Mouse (Mus musculus) monocyte, adult 59 days (primary cell): ENCODE data around the gene Kirrel3. TPM values are rescaled to one million over a fixed set of nuclear protein-coding genes. Genes with fewer than 3 reads are reported as not detected.

Experiments
- total RNA-seq, 2 experiments: library from RNA; stranded (reverse); gene quantifications; one replicate each; pipeline ENCODE4 v1.2.4; 2023

The Kirrel3 gene
- total RNA-seq = not detected

DNA sequence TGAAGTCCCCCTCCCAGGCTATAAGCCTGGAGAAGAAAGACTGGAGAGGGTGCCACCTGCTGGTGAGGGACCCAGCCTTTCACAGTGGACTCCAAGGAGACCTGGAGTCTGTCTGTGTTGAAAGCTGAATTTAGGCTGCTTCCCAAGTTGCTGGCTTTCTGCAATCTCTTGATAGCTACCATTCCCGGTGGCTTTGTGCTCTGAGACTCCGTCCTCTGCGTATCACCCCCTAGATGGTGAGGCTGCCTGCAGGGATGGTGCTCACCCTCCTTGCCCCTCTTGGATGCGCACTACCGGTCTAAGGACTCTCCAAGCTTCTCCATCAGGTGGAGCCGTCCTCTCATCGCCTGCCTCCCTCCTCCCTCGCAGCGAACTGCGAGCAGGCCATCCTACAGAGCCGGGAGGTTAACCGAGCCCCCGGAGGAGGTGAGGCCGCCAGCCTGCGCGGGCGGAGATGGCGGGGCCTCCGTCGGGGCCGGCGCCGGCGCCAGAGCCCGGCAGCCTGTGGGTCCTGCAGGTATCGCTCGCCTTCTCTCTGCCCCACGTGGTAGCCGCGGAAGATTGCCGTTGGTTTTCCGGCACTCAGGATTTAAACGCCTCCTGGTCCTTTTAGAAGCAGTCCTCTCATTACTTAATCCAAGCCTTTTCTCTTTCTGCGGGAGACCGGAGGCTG lies at the start of gene Kirrel3:
Gene Kirrel3, plus strand, starts transcription at position 136 of the 673 bp plus-strand sequence.

